Mouse (Mus musculus) adrenal gland (tissue): ENCODE data around the gene Rnf220.

Source experiments
- intact Hi-C: fragments of 180-260 bp; cut with DNase I; formaldehyde crosslinking; loops from one replicate; pipeline ENCODE4 v1.15.1; 2025

Gene Rnf220

DNA sequence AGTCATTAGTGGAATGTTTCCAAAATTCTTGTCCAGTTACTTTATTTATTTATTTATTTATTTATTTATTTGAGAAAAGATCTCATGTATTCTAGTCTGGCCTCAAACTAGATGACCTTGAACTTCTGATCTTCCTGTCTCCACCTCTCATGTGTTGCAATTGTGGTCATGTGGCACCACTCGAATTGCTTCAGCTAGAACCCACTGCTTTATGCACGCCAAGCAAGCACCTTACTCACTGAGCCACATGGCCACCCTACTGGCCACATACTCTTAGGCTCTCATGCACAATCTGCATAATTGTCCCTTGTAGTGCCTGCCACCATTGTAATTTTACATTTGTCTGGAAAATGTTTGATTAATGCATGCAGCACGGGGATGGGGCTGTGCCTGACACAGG is 57.9 kb downstream of the Rnf220 start:
- intact Hi-C loops, result no loop called here

DNA sequence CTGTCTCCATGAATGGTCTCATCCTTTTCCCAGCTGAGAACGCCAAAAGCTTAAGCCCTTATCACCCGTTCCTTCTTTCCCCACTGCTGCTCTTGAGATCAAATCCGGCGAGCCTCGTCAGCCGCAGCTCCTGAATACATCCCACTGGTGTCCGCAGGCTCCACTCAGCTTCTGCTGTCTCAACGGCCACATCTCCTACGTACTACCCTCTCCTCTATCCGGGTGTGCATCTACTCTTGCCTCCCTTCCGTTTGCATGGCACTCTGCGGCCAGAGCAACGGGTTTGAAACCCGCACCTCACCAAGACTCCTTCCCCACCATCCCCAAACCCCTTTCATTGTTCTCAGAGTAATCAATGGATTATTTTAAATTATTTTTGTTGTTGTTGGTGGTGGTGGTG is 58.8 kb downstream of the Rnf220 start:
- intact Hi-C loops, result no loop called here

DNA sequence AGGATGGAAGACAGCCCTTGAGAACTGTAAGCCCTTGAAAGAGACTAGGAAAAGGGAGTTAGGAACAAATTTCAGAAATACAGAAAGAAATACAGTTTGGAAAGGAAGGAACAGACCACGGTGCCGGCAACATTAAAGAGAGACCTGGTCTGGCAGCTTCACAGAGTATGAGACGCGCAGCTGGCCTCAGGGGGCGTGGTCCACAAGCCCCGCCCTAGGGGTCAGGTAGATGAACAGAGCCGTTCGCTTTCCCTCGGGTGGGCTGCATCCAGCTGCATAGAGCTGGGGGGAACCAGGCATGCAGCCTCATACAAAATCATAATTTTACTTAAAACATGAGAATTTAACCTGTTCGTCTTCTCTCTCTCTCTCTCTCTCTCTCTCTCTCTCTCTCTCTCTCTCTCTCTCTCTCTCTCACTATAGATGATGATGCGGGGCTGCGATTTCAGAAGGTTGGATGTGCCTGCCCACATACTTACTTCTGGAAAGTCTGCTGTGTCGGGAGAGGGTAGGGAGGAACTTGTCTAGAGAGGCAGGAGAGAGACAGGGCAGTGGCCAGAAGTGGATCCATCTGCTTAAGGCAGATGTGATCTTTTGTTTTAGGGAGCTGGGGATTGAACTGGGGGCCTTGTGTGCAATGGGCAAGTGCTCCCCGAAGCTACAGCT is 59.7 kb downstream of the Rnf220 start:
- intact Hi-C loops, result no loop called here

DNA sequence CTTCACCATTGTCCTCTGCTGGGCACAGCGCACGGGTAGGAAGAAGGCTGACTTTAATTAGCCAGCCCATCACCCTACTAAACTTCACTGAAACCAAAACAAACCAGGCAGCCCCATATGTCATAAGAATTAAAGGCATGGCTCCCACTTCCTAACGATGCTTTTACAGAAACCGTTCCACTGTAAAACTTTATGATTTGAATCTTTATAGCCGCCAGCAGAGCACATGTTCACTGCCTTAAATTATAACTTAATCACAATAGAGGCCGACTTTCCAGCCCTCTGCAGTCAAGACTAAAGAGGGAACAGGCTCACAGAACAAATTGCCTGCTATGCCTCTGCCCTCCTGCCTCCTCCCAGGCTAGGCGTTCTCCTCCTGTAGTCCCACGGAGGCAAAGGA is 62.5 kb downstream of the Rnf220 start:
- intact Hi-C loops, result no loop called here

DNA sequence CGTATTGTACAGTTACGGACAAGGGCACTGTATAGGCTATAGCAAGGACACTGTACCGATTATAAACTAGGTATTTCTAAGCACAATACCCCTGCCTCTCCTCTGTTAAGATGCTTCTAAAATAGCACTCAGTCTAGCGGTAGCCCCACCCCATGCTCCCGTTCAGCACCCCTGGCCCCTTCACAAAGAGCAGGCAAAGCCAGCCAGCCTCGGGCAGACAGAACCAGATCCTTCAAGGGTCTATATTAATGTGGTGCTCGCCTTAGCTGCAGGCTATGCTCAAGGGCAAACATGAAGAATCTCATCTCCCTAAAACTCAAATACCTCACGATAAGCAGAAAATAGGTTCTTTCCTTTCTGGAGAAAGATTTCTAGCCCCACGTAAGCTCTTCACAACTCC is 67.2 kb downstream of the Rnf220 start:
- intact Hi-C loops, result no loop called here

DNA sequence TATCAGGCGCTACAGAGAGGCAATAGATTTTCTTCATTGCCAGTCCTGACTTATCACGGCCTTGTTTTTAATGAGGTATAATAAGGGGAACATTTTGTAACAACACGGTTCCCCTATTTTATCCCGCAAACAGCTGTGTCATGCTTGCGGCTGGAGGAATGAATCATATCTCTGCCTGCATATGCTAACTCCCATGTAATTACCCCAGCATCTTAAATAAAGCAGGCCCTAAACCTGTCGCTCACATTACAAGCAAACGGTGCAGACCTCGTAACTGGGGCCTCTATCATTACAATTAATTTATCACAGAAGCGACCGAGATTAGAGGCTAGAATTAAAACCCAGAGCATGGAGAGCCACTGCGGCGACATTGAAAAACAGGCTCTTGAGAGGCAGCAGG is 69.3 kb downstream of the Rnf220 start:
- intact Hi-C loops, result no loop called here

DNA sequence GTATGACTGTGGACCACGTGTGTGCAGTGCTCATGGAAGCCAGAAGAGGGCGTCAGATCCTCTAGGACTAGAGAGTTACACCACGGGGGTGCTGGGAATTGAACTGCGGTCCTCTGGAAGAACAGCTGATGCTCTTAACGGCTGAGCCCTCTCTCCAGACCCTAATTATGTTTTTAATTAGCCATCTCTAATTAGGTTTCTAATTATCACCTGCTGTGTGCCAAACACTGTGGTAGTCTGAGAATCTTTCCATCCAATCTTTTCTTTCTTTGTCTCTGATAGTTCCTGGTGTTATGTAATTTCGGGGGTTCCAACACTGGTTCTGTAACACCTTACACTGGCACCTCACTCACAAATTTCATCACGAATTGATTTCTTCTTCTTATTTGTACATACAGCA is 75.8 kb downstream of the Rnf220 start:
- intact Hi-C loops, result no loop called here

DNA sequence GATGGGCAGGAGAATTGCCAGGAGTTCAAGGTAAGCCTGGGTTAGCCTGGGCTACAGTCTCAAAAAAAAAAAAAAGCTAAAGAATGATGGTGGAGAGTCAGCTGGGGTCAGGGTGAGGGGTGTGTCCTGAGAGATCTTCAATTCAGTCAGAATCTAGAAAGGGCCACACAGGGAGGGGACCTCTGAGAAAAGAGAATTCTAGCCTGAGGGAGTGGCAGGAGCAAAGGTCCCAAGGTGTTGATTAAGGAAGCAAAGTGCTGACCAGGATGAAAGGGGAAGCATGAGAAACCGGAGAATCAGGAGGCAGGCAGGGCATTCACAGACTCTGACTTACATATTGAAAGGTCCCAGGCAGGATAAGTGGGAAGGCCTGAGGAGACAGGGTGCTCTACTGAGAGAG is 80.0 kb downstream of the Rnf220 start:
- intact Hi-C loops, result no loop called here

DNA sequence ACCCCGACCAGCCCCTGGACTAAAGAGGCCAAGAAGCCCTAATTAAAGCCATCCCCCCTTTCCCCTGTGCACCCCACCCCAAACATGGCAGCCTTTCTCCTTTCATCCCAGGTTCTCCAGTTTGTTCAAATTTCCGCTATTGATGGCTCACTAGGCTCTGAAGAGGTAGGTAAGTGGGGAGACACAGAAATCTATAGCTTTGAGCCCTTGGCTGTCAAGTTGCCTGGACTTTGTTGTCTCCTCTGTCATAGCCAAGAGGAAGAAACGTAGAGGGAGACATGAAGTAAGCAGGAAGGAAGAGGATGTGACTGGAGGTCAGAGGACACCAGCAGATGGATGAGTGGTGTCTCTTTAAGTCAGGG is 86.8 kb downstream of the Rnf220 start:
- intact Hi-C loops, result no loop called here

DNA sequence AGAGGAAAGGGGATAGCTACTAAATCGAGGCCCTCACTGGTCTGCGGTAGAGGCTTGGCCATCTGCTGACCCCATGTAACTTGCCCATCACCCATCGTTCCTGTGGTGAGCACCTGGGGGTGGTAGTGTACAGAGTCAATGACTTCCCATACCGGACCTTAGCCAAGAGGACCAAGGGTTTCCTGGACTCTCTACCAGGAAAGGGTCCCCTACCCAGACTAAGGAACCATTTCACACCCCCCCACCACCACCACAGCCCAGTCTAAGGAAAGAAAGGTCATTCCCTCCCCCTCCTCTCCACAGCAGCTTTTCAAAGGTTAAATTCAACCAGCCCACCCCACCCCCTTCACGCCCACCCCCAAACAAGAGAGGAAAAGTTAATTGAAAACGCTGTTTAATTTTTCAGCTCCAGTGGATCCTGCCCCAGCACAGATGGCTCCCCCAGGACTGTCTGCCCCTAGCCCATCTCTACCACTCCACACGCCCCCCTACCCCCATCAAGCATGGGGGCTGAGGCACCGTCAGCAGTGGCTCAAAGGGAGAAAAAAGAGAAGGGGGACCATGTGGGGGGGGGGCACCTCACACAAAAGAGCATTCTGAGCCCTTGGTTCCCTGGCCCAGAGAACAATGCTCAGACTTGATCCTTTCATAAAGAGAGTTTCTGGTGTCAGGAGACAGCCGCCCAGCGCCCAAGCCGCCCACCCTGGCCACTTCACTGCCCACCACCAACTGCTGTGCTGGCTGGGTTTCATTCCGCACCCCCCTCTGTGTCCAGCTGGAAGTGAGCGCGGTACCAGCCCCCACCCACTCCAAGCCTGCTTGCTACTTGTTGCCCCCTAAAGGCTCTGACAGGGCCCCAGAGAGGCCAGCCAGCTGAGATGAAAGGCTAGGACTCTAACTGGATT is 87.5 kb downstream of the Rnf220 start:
- intact Hi-C loops, result no loop called here

DNA sequence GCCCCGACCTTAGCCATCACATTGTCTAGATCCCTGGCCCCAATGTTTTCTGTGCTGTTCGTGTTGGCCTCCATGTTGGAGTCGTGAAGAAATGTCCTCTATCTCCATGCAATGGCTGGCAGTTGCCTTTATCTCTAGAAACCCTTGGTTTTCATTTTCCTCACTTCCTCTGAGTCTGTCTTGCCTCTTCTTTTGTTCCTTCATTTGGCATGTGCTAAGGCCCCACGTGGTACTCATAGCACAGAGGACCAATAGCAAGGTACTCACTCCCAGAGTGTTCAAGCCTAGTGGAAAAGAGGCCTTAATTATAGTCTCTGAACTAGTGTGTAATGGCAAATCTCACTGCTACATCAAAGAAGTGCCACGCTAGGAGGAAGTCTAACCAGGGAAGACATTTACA is 88.9 kb downstream of the Rnf220 start:
- intact Hi-C loops, result no loop called here

DNA sequence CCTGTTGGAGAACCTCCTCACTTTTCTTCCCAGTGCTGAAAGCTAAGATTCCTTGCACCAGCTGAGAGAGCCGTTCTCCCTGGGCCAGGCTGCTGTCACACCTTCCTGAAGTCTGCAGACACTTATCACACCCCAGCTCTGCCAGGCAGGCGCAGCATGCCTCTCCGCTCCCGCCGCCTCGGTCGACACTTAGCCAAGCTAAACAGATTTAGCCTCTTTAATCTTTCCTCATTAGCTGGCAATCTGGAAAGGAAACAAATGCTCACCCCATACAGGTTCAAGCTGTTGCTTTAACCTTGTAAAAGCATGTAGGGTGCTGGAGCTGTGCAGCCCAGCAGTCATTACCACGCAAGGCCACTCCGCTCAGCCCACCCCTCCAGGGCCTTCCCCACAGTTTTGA is 90.9 kb downstream of the Rnf220 start:
- intact Hi-C loops, result no loop called here

DNA sequence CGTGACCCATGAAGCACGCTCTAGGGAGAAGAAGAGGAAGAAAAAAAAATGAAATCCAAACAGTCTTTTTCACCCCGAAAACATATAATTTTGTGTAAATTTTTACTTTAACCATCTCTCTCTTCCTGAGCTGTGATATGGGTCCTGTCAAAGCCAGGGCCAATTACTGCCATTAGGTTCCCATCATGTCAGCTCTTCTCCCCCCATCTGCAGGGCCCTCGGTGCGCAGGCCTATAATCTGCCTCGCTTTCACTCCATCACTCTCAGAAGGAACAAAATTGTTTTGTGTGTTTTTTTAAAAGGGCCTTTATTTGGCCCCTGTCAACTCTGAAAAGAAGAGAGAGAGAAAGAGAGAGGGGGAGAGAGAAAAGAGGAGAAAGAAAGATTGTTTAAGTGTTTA is 91.6 kb downstream of the Rnf220 start:
- intact Hi-C loops, result no loop called here

DNA sequence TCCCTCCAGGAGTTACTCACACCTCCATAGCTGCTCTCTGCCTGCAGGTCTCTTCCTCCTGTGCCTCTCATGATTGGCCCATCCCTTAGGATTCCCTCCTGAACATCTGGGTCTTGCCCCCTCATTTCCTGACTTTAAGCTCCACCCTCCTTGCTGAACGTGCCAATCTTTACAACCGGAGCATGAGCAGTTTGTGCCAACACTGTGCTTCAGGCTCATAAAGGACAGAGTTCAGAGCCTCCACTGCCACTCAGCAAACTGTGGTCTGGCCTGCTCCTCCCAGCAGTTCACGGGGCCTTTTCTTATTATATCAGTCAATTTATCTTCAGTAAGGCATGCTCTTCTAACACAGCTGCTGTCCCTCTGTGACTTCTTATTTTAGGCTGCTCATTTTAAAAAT is 93.4 kb downstream of the Rnf220 start:
- intact Hi-C loops, result no loop called here

DNA sequence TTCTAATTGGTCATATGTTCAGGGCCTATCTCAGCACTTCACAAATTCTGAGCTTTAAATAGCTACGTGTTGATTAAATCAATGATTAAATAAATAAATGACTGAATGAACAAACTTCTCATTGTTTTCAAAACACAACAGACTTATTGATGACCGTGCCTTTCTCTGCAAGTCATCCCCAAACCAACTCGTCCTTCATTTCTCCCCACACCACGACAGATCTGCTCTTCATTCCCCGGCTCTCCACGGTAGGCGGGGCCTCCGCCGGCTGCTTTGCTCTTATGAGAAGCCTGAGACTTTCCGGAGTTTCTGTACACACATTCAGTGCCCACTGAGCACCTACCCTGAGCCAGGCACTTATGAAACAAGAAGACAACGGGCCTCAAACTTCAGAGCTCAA is 99.7 kb downstream of the Rnf220 start:
- intact Hi-C loops, result no loop called here

DNA sequence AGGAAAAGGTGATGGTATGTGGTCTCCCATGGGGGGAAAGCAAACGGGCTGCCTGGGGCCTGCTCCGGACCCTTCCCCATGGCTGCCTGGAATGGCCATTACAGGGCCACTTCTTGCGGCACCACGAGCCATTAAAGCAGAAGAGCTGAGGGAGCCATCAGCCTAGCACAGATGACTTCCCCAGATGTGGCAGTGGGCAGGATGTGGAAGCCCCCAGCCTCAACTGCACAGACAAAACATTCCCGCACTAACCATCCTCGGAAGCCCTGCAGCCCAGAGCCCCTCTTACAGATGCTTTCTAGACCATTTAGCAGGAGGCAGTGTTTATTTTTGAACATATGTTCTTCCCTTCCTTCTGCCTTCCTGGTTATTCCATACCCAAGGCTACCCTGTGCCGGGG is 103.8 kb downstream of the Rnf220 start:
- intact Hi-C loops, result no loop called here

DNA sequence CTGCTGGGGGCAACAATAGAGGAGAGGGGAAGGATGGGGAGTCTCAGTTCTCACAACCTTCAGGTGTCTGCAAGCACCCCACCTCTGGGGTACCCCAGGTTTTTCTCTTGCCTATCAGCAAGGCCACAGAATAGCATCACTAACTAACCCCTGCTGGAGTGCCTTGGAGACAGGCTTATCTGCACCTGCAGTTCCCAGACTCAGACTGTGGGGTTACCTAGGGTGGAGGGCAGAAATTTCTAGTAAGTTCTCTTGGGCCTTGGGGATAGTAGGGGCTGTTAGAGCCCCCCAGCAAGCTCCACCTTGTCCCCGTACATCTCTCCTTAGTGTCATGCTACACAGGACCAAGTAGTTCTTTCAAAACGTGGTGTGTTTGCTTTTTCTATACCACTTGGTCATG is 104.5 kb downstream of the Rnf220 start:
- intact Hi-C loops, result no loop called here

DNA sequence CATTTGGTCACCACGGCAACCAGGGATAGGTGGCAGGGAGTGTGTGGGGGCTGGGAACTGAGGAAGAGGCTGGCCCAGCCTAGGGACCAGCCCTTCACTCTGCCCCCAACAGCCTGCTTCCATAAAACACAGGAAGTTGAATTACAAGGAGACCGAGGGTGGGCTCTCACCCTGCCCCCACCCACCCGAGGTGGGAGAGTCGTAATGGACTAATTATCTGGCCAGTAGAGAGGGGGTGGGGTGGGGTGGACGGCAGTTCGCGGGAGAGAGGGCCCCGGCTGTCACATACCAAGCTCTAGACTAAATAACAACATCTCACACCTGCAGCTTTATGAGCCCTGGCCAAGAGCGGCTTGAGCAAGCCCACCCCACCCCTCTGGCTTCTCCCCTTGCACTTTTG is 104.9 kb downstream of the Rnf220 start:
- intact Hi-C loops, result no loop called here

DNA sequence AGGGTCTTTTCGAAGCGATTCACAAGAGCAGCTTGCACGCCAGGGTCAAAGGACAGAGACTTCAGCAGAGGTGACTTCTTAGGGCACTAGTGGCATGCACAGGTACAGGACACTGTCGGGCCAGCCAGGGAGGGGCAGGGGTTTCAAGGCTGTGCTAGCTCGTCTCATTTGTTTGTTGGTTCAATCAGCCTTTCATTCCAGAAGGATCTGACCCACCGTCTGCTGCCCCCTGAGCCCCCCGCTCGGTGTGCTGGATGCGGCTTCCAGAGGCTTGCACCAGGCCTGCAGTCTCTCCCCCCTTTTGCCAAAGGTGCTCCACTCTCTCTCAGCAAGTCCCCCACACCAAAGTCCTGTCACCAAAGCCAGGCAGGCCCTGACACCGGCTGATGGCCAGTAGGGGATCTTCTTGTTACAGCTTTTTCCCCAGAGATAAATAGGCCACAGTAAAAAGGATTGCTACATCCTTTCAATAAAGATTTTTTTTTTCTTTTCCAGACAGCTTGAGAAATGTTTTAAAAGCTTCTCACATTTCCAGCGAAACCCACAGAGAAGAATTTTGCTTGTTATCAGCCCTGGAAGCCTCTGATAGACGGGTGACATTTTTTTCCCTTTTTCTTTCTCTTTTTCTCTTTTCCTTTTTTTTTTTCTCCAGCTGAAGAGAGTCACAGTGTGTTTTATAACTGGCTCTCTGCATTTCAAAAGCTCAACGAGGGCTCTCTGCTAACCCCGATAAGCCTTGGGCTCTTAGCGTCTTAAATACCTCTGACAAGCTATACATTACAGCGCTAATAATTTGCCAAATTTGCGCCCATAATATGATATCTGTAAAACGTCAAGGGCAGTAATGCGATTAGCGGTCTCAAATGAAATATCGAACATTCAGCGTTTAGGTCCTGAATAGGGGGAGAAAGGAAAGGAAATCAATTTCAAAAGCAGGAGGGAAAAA is 105.7 kb downstream of the Rnf220 start:
- intact Hi-C loops, result no loop called here

DNA sequence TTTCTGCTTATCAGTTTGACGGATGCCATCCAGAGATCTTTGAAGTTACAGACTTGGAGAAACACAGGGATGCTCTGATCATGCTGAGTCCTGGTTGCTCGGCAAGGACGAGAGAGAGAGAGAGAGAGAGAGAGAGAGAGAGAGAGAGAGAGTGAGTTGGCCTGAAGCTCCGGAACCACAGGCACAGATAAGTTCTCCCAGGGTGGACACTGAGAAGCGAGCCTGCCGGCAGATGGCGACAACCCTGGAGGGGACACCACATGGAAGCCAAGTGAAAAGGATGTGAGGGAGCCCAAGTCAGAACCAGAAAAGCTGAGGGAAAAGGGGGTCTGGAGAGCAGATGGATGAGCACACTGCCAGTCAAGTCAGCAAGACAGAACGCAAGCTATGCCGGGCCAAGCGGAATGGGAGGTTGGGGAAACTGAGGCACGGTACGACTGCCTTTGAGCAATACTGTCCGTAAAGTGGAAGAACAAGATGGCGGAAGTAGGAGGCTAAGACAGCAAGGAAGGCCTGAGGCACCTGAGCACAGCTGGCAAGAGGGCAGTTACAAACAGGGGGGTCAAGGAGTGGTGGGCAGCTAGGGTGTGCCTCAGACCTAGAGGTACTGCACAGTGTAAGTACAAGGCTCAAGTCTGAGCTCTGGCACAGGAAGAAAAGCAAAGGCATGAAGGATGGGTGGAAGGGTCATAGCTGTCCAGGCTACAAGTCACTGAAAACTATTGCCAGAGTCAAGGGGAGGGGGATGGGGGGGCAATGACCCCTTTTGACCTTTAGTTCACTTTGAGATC is 107.4 kb downstream of the Rnf220 start:
- intact Hi-C loops, result no loop called here

DNA sequence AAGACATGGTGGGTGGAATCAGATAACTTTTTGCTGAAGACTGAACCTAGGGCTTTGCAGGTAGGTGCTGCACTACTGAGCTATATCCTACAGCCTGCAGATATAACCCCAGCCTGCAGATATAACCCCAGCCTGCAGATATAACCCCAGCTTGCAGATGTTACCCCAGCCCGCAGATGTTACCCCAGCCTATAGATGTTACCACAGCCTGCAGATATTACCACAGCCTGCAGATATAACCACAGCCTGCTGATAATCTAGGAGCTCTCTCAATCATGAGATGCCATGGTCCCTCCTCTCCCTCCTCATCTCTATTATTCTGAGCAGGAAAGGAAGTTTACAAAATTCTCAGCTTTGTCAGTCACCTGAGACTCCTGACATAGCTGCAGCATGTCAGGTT is 111.6 kb downstream of the Rnf220 start:
- intact Hi-C loops, result no loop called here
